Mouse (Mus musculus) embryonic facial prominence, embryonic 12.5 days (tissue): ENCODE data around the gene Arr3. TPM values are rescaled to one million over a fixed set of nuclear protein-coding genes. Genes with fewer than 3 reads are reported as not detected.
A peak's percentile ranks its signal among the peaks of the same experiment; 100 is the strongest.

Experiments used
- ATAC-seq: fragments of 200-750 bp; cut with Nextera tagmentation; 2 replicates; pipeline ENCODE4 v1.8.0; 2017; ENCODE audit not compliant: insufficient number of reproducible peaks, insufficient read depth, low FRiP score, low TSS enrichment
- H3K27ac ChIP-seq: fragments of 300-500 bp; sonication (generic); 2 replicates; pipeline ENCODE4 v1.5.1; 2016; ENCODE audit warnings: mild to moderate bottlenecking
- H3K27me3 ChIP-seq: fragments of 300-500 bp; sonication (generic); 2 replicates; pipeline ENCODE4 v1.6.1; 2016; ENCODE audit warnings: mild to moderate bottlenecking, moderate library complexity
- H3K36me3 ChIP-seq: fragments of 300-500 bp; sonication (generic); 2 replicates; pipeline ENCODE4 v1.6.1; 2016; ENCODE audit warnings: mild to moderate bottlenecking
- H3K4me1 ChIP-seq: fragments of 300-500 bp; sonication (generic); 2 replicates; pipeline ENCODE4 v1.6.1; 2016
- H3K4me2 ChIP-seq: fragments of 300-500 bp; sonication (generic); replicated peaks from 2 replicates; pipeline ENCODE4 v1.6.1; 2016; ENCODE audit warnings: mild to moderate bottlenecking, moderate library complexity
- H3K4me3 ChIP-seq: fragments of 300-500 bp; sonication (generic); 2 replicates; pipeline ENCODE4 v1.5.1; 2016; ENCODE audit warnings: mild to moderate bottlenecking
- H3K9ac ChIP-seq: fragments of 300-500 bp; sonication (generic); 2 replicates; pipeline ENCODE4 v1.6.1; 2016; ENCODE audit warnings: mild to moderate bottlenecking, moderate library complexity
- H3K9me3 ChIP-seq: fragments of 300-500 bp; sonication (generic); 2 replicates; pipeline ENCODE4 v1.6.1; 2016; ENCODE audit warnings: mild to moderate bottlenecking, moderate library complexity
- WGBS: fragments of 180-500 bp; shearing (Covaris S2); methylation state at CpG from one replicate; pipeline ENCODE4 v1.1.7; 2016; 5-methylcytosine and 5-hydroxymethylcytosine counted together
- polyA plus RNA-seq: library from polyadenylated mRNA; unstranded; fragments of >200 nt; fragmentation: Nextera tagmentation; extraction: Ambion mirVana; gene quantifications from 2 replicates; pipeline ENCODE4 v1.2.1, GENCODE M21; 2016

The Arr3 gene
- polyA plus RNA-seq, 1 experiment from 2014 or later, result not detected

- H3K36me3 ChIP-seq, result peaks cover 8% of the 10 kb centered on the region; the same call in 1 of the 2 replicates
- peak within 1 kb of the TSS; percentile 84 for H3K27ac ChIP-seq
- H3K9ac ChIP-seq, result peak within 1 kb of the TSS; percentile 56
- H3K4me3 ChIP-seq, result peak within 1 kb of the TSS; percentile 56
- H3K4me1 ChIP-seq, result no peaks in the 10 kb centered on the region
- ATAC-seq, result peak; percentile 99
- H3K9me3 ChIP-seq, result no peaks in the 10 kb centered on the region
- 0 out of 2 replicates have a peak, but pooled peaks cover 6% of the 10 kb centered on the region for H3K27me3 ChIP-seq
- peak within 1 kb of the TSS; percentile 61 for H3K4me2 ChIP-seq
- whole genome bisulfite sequencing, result 19% methylated on average over 62 of the region's 62 CpGs
Observed at GRCm38 (mm10) chrX:100625802-100626793, 20.8 kb downstream of the Arr3 start, which contains the start of gene Pdzd11. TSS of gene Pdzd11 (minus strand) at chrX:100626568.

GRCm38 (mm10) chrX:100629076-100629475, 23.8 kb downstream of the Arr3 start:
- Histone ChIP-seq H3K27ac (no peak overlapping the region), H3K36me3 (no peaks in the 10 kb centered on the region), H3K9ac (no peak overlapping the region), H3K9me3 (no peaks in the 10 kb centered on the region), H3K4me3 (no peak overlapping the region), H3K4me1 (no peaks in the 10 kb centered on the region), H3K27me3 (0 out of 2 replicates have a peak, but pooled peaks cover 6% of the 10 kb centered on the region), H3K4me2 (no peak overlapping the region)
- no peak for ATAC-seq
- WGBS, result 78% methylated on average over 2 of the region's 2 CpGs

- H3K36me3 ChIP-seq, result 0 out of 2 replicates have a peak, but pooled peaks cover 10% of the 10 kb centered on the region
- no peaks in the 10 kb centered on the region for H3K27me3 ChIP-seq
- no peaks in the 10 kb centered on the region for H3K4me1 ChIP-seq
- H3K9ac ChIP-seq, result no peak overlapping the region
- ATAC-seq, result no peak
- no peak overlapping the region for H3K27ac ChIP-seq
- H3K4me2 ChIP-seq, result no peak overlapping the region
- no peak overlapping the region for H3K4me3 ChIP-seq
- H3K9me3 ChIP-seq, result no peaks in the 10 kb centered on the region
- WGBS, result 94% methylated on average over 8 of the region's 8 CpGs
Observed at GRCm38 (mm10) chrX:100638477-100638876, 33.2 kb downstream of the Arr3 start.

GRCm38 (mm10) chrX:100652848-100653247, 47.6 kb downstream of the Arr3 start:
- H3K27me3 ChIP-seq, result no peaks in the 10 kb centered on the region

GRCm38 (mm10) chrX:100664825-100665224, 59.5 kb downstream of the Arr3 start:
- ATAC-seq, result no peak
- Histone ChIP-seq H3K4me3 (no peak overlapping the region), H3K4me1 (no peaks in the 10 kb centered on the region), H3K4me2 (no peak overlapping the region), H3K27ac (no peak overlapping the region), H3K27me3 (0 out of 2 replicates have a peak, but pooled peaks cover 9% of the 10 kb centered on the region), H3K9me3 (no peaks in the 10 kb centered on the region), H3K36me3 (no peaks in the 10 kb centered on the region), H3K9ac (no peak overlapping the region)
- 81% methylated on average over 2 of the region's 2 CpGs for WGBS

More at GRCm38 (mm10) chrX:100652848-100653247, 47.6 kb downstream of the Arr3 start:
- Histone ChIP-seq H3K27ac (no peak overlapping the region), H3K36me3 (no peaks in the 10 kb centered on the region), H3K9me3 (no peaks in the 10 kb centered on the region), H3K4me3 (no peak overlapping the region), H3K4me1 (no peaks in the 10 kb centered on the region), H3K9ac (no peak overlapping the region), H3K4me2 (no peak overlapping the region)
- no peak for ATAC-seq

Other genes with a start within 250 kb of the Arr3 start
- not detected in 2 replicates for gene Otud6a, start 176.5 kb upstream of the Arr3 start, polyA plus RNA-seq
- 0.19 and 0.69 TPM in 2 replicates for gene Awat2, start 162.8 kb upstream of the Arr3 start, polyA plus RNA-seq
- gene Igbp1, start 111.2 kb upstream of the Arr3 start, polyA plus RNA-seq, result 37.5 and 38.1 TPM in 2 replicates
- not detected in 2 replicates for gene Dgat2l6, start 80.7 kb upstream of the Arr3 start, polyA plus RNA-seq
- gene Awat1, start 33.2 kb upstream of the Arr3 start, polyA plus RNA-seq, result not detected in 2 replicates
- not detected in 2 replicates for gene P2ry4, start 10.6 kb upstream of the Arr3 start, polyA plus RNA-seq
- 34.9 and 36.0 TPM in 2 replicates for gene Kif4, start 20.2 kb downstream of the Arr3 start, polyA plus RNA-seq
- 119 and 122 TPM in 2 replicates for gene Pdzd11, start 21.1 kb downstream of the Arr3 start, polyA plus RNA-seq
- gene Gdpd2, start 124.4 kb downstream of the Arr3 start, polyA plus RNA-seq, result 2.7 and 3.4 TPM in 2 replicates
- gene Dlg3, start 162.2 kb downstream of the Arr3 start, polyA plus RNA-seq, result 13.4 and 14.2 TPM in 2 replicates